Mouse (Mus musculus) gonadal fat pad, adult 2 months (tissue): Measurements from ENCODE around the gene Sept11. TPM values are rescaled to one million over a fixed set of nuclear protein-coding genes. Genes with fewer than 3 reads are reported as not detected.

Source experiments
- DNase-seq: peaks from one replicate; pipeline ENCODE4 v3.0.0-alpha.2; 2012; ENCODE audit warnings: low read depth
- polyA plus RNA-seq: library from polyadenylated mRNA; depleted of rRNA; stranded (reverse); fragments of >200 nt; gene quantifications from 2 replicates; pipeline ENCODE4 v1.2.3, GENCODE M21; 2012; rRNA removed

Sept11 gene
- 18.1 and 18.4 TPM in 2 replicates for polyA plus RNA-seq

DNA sequence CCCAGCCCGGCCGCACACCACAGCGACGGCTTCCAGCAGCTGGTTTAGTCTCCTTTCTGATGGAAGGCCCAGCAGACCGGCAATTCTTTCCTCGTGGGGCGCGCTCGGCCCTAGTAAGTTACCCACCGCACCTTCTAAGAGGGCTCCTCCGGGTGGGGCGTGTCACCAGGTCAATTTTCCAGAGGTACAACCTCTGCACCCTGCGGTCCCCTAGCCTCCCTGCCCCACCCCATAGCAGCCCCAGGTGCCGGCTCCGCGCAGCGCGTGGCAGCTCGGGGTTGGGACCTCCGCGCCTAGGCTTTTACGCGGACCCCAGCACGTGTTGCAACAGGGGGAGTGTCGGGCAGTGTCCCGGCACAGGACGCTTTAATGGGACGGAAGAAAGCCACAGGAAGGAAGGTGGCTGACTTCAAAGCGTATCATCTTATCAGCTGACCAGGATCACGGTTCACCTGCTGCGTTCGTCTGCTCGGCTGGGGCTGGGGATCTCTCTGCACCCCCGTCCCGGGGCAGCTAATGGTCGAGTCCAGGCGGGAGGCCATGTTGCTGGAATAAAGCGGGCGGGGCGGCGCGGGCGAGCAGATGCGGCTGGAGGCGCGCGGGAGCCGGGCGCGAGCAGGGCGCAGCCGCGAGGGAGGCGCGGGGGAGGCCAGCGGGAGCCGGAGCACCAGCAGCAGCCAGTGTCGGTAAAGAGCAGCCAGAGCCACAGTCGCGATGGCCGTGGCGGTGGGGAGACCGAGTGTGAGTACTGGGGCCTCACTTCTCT is at the start of gene Sept11:
TSS of gene Sept11 (plus strand) at position 581 of the 766 bp plus-strand sequence.
- DNase-seq: no peak

- no peak for DNase-seq
Observed at GRCm38 (mm10) chr5:93043688-93044583, 49.3 kb upstream of the Sept11 start.

GRCm38 (mm10) chr5:93044584-93045370 is 48.5 kb upstream of the Sept11 start, which contains the start of gene Sowahb:
Gene Sowahb (minus strand): TSS chr5:93045022.
- no peak for DNase-seq

DNA sequence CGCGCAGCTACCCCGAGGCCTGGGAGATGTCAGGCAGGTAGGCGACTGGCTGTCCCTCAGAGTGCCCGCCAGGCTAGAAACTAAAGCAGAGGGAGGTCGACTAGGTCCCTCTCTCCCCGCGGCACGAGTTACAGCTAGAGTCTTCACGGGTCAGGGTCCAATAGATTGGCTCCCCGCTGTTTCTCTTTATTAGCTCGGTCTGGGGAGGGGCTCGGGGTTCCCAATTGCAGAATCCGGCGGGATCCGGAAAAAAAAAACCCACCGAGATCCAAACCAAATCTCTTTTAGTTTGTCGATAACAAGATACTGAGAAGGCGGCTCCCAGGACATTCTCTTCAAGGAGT is 47.9 kb upstream of the Sept11 start:
- no peak for DNase-seq

DNA sequence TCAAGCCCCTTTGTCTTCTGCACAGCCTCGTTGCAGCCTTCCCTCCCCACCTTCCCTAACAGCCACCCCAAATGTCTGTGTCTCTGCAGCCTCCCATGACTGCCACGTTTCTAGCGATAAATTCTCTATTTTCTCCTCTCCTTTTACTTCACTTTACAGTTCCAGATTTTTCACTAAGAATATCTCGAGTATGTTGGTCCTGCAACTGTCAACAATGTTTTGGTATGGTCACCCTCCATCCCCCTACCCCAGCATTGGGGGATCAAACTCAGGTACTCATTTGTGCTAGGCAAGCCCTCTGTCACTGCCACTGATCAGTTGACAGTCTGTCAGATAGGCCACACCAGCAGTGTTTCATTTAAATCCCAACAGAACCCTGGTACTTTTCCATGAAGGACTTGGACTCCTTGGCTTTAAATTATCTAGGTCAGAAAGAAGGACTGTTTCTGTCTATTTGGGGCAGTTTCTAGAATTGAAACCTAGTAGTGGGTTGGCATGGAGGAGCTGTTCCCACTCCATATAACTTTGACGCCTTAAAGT is 46.9 kb upstream of the Sept11 start:
- DNase-seq: no peak

GRCm38 (mm10) chr5:93048481-93049240 is 44.6 kb upstream of the Sept11 start:
- no peak for DNase-seq

DNA sequence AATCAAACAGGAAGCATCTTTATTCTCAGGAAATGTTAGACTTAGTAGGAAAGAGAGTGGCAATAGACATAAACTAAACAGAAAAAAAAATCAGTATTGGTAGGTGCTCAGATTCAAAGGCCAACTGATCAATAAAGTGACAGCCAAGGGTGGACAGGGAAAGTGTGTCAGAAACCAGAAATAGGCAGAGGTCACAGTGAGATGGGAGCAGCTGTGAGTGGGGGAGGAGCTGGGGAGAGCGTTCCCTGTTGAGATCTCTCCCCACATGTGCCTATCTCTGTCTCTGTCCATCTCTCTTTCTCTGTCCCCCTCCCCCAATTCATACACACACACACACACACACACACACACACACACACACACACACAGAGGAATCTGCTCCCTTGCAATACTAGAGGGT is 43.3 kb upstream of the Sept11 start:
- no peak for DNase-seq

DNA sequence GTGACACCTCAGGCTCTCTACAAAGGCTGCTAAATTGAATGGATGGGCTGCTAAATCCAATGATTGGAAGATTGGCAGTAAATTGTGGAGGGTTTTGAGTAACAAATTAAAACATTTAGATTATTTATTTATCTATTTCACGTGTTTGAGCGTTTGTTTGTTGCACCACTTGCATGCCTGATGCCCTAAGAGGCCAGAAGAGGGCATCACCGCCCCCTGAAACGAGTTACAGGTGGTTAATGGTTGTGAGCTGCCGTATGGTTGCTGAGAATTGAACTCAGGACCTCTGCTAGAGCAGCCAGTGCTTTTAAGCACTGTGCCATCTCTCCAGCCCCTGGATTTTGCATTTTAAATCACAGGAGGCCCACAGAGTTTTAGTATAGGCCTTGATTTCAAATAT is 42.2 kb upstream of the Sept11 start:
- DNase-seq: no peak

- no peak for DNase-seq
Observed at GRCm38 (mm10) chr5:93051951-93052350, 41.3 kb upstream of the Sept11 start.

- DNase-seq: no peak
Observed at GRCm38 (mm10) chr5:93053606-93054397, 39.4 kb upstream of the Sept11 start.

- no peak for DNase-seq
Observed at GRCm38 (mm10) chr5:93060865-93061264, 32.4 kb upstream of the Sept11 start.

- peak; percentile 98 for DNase-seq
Observed at GRCm38 (mm10) chr5:93077661-93078323, 15.4 kb upstream of the Sept11 start.

GRCm38 (mm10) chr5:93079596-93079995 is 13.6 kb upstream of the Sept11 start:
- DNase-seq: no peak

DNA sequence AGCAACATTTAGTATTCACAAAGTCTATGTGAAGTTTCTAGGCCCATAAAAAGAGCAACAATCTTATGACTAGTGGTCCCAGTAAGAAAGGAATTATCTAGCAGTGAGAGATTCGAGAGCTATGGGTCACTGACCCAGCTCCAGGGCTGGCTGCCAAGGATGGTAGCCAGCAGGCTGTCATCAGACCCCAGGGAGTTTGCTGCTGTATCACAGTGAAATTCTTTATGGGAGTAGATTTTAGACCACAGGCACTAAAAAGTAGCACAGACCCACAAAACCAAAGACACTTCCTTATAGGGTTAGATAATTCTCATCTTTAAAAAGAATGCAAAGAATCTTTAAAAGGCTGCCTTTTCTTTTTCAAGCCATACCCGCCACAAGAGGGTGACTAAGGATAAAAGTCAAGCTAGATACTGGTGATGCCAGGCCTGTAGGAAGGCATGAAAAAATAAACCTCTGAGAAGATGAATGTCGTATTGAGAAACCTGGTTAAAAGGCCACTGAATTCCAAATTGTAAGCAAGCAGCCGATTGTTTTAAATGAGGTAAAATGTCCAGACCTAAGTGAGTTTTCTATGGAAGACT is 8.1 kb upstream of the Sept11 start:
- DNase-seq: no peak

DNA sequence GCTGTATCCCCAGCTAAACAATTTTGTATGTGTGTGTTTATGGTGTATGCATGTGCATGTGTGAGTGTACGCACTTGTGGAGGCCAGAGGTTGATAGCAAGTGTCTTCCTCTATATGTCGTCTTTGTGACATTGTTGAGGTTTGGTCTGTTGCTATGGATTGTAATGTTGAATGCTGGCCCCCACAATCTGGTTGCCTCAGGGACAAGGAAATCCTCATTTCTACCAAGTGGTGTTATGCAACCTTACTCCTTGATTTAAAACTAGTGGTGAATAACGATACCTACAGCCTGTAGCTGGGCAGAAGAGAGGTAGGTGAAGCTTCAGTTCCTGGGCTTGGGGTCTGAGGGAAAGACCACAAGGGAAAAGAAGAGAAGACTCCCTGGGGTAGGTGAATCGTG is 7.3 kb upstream of the Sept11 start:
- no peak for DNase-seq

DNA sequence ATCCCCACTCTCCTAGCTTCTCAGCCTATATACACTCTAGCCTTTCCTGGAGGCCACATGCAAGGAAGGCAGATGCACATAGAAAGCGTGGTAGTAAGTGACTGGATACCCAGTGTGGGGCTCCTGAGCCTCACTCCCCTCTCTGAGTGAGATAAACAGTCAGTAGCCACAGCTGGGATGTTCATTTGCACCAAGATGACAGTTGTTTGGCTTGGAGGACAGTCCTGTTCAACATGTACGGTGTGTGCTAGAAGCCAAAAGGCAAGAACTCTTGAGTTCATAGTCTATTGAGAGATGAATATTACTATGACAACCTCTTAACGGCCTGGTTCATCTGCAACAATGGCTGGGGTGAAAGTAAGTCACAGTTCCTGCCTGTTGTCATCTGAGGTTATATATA is 2.0 kb upstream of the Sept11 start:
- no peak for DNase-seq

- DNase-seq: no peak
Observed at GRCm38 (mm10) chr5:93092147-93092781, 973 bp upstream of the Sept11 start.

DNA sequence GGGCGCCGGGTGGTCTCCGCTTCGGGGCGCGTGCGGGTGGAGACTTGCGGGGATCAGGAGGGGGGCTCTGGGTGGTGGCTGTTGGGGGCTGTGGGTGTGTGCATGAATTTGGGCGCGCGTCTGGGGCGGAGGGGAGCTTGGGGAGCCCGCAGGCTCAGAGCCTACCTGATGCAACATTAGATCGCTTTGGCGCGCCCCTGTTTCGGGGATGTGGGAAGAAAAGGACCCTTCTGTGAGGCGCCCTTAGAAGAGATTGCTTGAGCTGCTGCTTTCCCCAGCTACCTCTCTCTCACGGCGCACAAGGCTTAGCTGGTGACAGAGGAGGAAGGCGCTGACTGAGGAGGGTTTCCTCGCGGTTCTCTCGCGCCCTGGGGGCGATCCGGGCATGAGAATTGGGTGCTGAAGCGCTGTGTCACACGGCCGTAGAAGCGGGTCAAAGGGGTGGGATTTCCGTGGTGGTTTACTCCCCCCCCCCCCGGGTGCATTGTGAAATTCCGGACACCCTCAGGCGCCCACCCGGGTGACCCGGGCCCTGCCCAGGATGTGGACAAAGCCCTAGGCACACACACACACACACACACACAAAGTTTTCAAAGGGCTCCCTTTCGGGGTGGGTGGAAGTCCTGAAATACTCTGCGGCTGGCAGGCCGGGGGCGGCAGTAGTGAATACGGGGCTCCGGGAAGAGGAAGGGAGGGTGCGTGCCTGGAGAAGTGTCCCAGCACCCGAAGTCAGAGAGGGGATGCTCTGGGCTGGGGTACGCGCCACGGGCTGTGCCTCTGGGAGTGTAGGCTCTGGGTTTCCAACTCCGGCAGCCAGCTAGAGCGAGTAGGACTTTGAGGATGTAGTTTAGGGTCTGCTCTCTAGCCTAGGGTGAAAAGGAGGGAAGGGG is 646 bp downstream of the Sept11 start:
- no peak for DNase-seq
